Mouse (Mus musculus) heart, adult 2 months (tissue): ENCODE data around the gene Nrp1. TPM values are rescaled to one million over a fixed set of nuclear protein-coding genes. Genes with fewer than 3 reads are reported as not detected.

Experiments
- DNase-seq, 2 experiments: peaks; one replicate each; pipeline ENCODE4 v3.0.0; 2021
- H3K27ac ChIP-seq: fragments of 200-600 bp; 2 replicates; pipeline ENCODE4 v1.8.1; 2022
- H3K27me3 ChIP-seq: fragments of 200-500 bp; 2 replicates; pipeline ENCODE4 v1.6.1; 2012; ENCODE audit warnings: mild to moderate bottlenecking, low read length, inconsistent platforms, mixed read lengths; ENCODE audit not compliant: control insufficient read depth, insufficient read depth
- H3K36me3 ChIP-seq: fragments of 200-500 bp; 2 replicates; pipeline ENCODE4 v1.6.1; 2012; ENCODE audit warnings: low read length, inconsistent platforms; ENCODE audit not compliant: control insufficient read depth, insufficient read depth
- H3K4me1 ChIP-seq: fragments of 200-500 bp; 2 replicates; pipeline ENCODE4 v1.6.1; 2011; ENCODE audit warnings: low read length; ENCODE audit not compliant: control insufficient read depth, insufficient read depth
- H3K4me3 ChIP-seq: fragments of 200-600 bp; 2 replicates; pipeline ENCODE4 v1.8.1; 2022
- H3K79me2 ChIP-seq: fragments of 200-500 bp; replicated peaks from 2 replicates; pipeline ENCODE4 v1.6.1; 2012; ENCODE audit warnings: mild to moderate bottlenecking, inconsistent platforms, low read length, moderate library complexity, mixed read lengths; ENCODE audit not compliant: control insufficient read depth, insufficient read depth
- H3K9ac ChIP-seq: fragments of 200-500 bp; 2 replicates; pipeline ENCODE4 v1.6.1; 2012; ENCODE audit warnings: low read depth, mild to moderate bottlenecking, control low read depth, inconsistent platforms, low read length, mixed read lengths
- CTCF ChIP-seq: fragments of 200-600 bp; IDR thresholded peaks from 2 replicates; pipeline ENCODE4 v1.8.1; 2022; ENCODE audit warnings: antibody characterized with exemption, mild to moderate bottlenecking, moderate library complexity
- EP300 ChIP-seq: fragments of 200-500 bp; IDR thresholded peaks from 2 replicates; pipeline ENCODE4 v1.6.1; 2011; ENCODE audit warnings: low read depth, low read length, control low read depth; ENCODE audit not compliant: insufficient read depth
- POLR2A ChIP-seq: fragments of 200-500 bp; IDR thresholded peaks from 2 replicates; pipeline ENCODE4 v1.6.1; 2011; ENCODE audit warnings: mild to moderate bottlenecking, low read depth, low read length, control low read depth; ENCODE audit not compliant: insufficient read depth
- WGBS: fragments of 180-500 bp; shearing (Covaris S2); methylation state at CpG from one replicate; pipeline ENCODE4 v1.1.7; 2018; 5-methylcytosine and 5-hydroxymethylcytosine counted together
- intact Hi-C: fragments of 180-260 bp; cut with DNase I; formaldehyde crosslinking; loops from one replicate; pipeline ENCODE4 v1.15.1; 2025
- polyA plus RNA-seq: library from polyadenylated mRNA; depleted of rRNA; stranded (reverse); fragments of >200 nt; gene quantifications from 2 replicates; pipeline ENCODE4 v1.2.3, GENCODE M21; 2012
- total RNA-seq, 2 experiments: library from RNA; stranded (reverse); gene quantifications; 2 replicates each; pipeline ENCODE4 v1.2.3; 2021

Gene Nrp1
- total and polyA plus RNA-seq, 3 experiments: 64.5 to 115 (median 115) TPM

DNA sequence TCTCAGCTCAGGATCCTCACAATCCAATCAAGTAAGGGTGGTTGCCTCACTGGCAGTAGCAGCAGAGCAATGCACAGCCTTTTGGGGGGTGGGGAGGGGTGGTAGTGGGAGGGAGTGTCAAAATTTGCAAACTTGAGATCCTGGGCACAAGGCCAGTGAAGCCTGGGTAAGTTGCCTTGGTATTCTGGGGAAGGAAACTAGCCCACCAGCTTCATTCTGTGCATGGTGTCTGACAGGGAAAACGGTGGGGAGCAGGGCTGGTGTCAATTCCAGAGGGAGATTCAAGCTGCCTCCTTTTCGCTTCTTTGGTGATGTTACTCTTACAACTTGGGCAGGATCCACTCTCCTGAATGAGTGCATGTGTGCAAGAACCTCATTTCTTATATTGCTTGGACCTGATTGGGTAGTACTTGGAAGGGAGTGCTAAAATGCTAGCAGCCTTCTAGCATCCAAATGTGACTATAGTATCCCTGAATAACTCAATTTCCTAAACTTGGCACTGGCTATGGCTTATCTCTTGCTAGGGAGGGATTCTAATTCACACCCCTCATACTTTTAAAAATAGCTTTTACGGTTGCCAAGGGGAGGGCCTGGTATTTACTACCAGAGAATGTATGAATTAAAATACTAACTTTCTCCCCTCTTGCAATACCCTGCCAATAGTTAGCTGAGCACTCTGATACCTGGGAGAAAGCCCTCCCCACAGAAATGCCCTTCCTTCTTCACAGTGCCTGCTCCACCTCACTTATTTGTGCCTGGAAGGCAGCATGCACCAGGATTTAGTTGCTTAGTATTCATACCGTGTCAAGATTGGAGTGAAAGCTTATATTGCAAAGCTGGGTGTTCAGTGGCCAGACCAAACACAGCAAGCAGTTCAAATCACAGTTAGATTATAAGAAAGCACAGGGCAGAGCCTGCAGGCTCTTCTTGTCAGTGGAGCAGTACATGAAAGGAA lies 57.6 kb downstream of the Nrp1 start:
- no peak for DNase-seq
- Histone ChIP-seq H3K27ac (peak overlapping the region; percentile 71), H3K36me3 (peaks cover 78% of the 10 kb centered on the region), H3K4me1 (peaks cover 28% of the 10 kb centered on the region), H3K27me3 (no peaks in the 10 kb centered on the region), H3K79me2 (peaks cover 8% of the 10 kb centered on the region), H3K9ac (peak overlapping the region; percentile 16; the same call in 1 of the 2 replicates), H3K4me3 (no peak overlapping the region)
- 4% methylated on average over 4 of the region's 4 CpGs for WGBS
- intact Hi-C loops: loop anchor here (5.0 kb wide), 1 partner anchor 54 kb away; no protein-coding TSS in a partner anchor
- TF ChIP-seq POLR2A: no peak

GRCm38 (mm10) chr8:128416896-128417295 lies 58.5 kb downstream of the Nrp1 start:
- no peak for DNase-seq
- Histone ChIP-seq H3K36me3 (peaks cover 73% of the 10 kb centered on the region), H3K27me3 (no peaks in the 10 kb centered on the region), H3K9ac (no peak overlapping the region), H3K4me3 (no peak overlapping the region), H3K4me1 (peaks cover 26% of the 10 kb centered on the region), H3K27ac (peak overlapping the region; percentile 71; the same call in 1 of the 2 replicates), H3K79me2 (peaks cover 7% of the 10 kb centered on the region)
- intact Hi-C loops: loop anchor here (5.0 kb wide), 1 partner anchor 55 kb away; no protein-coding TSS in a partner anchor
- TF ChIP-seq POLR2A: no peak
- TF ChIP-seq EP300: no peak
- no peak for TF ChIP-seq CTCF
- WGBS: 42% methylated on average over 2 of the region's 2 CpGs

DNA sequence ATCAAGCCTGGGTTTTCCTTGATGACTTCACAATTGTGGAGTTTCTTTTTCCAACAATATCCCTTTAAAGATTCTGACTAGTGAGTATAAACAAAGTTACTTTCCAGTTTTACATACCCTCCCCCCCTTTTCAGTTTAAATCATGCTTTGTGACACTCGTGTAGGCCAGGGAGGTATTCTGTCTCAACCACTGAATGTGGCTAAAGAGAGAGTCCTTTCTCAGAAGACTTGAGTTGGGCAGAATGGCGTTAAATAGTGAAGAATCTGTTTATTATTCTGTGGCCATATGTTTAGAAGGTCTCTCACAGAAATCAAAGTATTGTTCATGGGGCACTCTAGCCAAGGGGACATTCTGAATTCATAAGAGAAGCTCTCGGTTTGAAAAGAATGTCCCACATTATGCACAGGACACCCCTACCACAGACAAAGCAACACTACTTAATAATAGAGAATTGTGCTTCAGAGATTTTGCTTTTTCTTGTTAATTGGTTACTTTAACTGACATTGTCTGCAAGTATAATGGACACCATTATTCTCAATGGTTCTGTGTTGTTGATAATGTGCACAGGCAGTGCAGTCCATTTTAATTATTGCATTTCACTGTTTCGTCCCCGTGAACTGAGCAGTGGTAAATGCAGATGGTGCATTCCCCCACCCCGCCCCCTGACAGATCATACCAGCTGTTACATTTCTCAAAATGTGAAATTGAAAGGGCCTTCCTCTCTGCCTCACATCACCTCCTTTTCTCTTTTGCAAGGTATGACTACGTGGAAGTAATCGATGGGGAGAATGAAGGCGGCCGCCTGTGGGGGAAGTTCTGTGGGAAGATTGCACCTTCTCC lies 59.8 kb downstream of the Nrp1 start:
- Histone ChIP-seq H3K4me3 (no peak overlapping the region), H3K9ac (no peak overlapping the region), H3K79me2 (peaks cover 7% of the 10 kb centered on the region), H3K36me3 (peaks cover 74% of the 10 kb centered on the region), H3K4me1 (peaks cover 25% of the 10 kb centered on the region), H3K27me3 (no peaks in the 10 kb centered on the region), H3K27ac (0 out of 2 replicates have a peak overlapping the region, but pooled peaks have one; percentile 6)
- WGBS: 82% methylated on average over 10 of the region's 10 CpGs
- no peak for DNase-seq
- TF ChIP-seq CTCF (no peak), EP300 (no peak), POLR2A (no peak)
- intact Hi-C loops: loop anchor here (5.0 kb wide), 1 partner anchor 56 kb away; no protein-coding TSS in a partner anchor

DNA sequence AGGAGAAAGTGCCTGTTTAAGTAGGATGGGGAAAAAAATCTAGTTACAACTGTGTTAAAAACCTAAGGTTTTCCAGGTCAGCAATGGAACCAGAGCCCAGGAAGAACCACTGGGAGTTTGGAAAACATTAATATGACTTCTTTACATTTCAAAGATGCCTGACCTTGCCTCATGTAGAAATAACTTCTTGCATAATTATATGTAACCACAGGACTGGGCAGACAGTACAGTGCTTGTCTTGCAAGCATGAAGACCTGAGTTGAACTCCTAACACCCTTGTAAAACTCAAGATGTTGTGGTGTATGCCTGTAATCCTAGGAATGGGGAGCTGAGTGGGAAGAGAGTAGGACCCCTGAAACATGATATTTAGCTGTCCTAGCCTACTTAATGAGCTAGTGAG lies 61.6 kb downstream of the Nrp1 start:
- H3K27ac ChIP-seq: no peak overlapping the region
- no peak for DNase-seq
- H3K36me3 ChIP-seq: peaks cover 78% of the 10 kb centered on the region
- H3K27me3 ChIP-seq: no peaks in the 10 kb centered on the region
- H3K9ac ChIP-seq: no peak overlapping the region
- no peak overlapping the region for H3K4me3 ChIP-seq
- intact Hi-C loops: loop anchor here (5.0 kb wide), 1 partner anchor 58 kb away; no protein-coding TSS in a partner anchor
- H3K4me1 ChIP-seq: peaks cover 22% of the 10 kb centered on the region
- peaks cover 10% of the 10 kb centered on the region for H3K79me2 ChIP-seq
- TF ChIP-seq EP300 (no peak), POLR2A (no peak), CTCF (no peak)

DNA sequence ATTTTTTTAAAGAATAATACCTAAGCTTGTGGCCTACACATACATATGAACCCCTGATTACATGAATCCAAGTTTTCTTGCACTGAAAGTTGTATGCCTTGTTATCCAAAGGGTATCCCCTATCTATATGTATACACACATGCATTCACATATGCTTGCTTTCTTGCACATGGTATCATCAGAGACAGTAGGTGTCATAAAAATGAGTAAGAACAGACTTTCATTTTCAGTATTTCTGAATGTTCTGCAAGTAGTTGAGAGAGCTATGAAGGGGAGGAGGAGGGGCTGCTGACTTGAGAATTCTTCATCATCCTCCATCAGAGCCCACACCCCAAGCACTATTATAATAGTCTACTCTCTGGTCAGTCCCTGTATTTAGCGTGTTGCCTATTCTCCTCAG lies 62.0 kb downstream of the Nrp1 start:
- TF ChIP-seq POLR2A (no peak), EP300 (no peak), CTCF (no peak)
- intact Hi-C loops: no loop called here
- peaks cover 76% of the 10 kb centered on the region for H3K36me3 ChIP-seq
- no peak overlapping the region for H3K27ac ChIP-seq
- no peak for DNase-seq
- H3K79me2 ChIP-seq: peaks cover 11% of the 10 kb centered on the region
- H3K4me1 ChIP-seq: peaks cover 20% of the 10 kb centered on the region
- H3K4me3 ChIP-seq: no peak overlapping the region
- 78% methylated on average over 1 of the region's 1 CpGs for WGBS
- H3K27me3 ChIP-seq: no peaks in the 10 kb centered on the region
- no peak overlapping the region for H3K9ac ChIP-seq
